Mouse (Mus musculus) embryo, embryonic 11 days (tissue): ENCODE data around the gene Fhl2.
A peak's percentile ranks its signal among the peaks of the same experiment; 100 is the strongest.

Source experiments
- DNase-seq: peaks from one replicate; pipeline ENCODE4 v3.0.0-alpha.2; 2015

The Fhl2 gene

DNA sequence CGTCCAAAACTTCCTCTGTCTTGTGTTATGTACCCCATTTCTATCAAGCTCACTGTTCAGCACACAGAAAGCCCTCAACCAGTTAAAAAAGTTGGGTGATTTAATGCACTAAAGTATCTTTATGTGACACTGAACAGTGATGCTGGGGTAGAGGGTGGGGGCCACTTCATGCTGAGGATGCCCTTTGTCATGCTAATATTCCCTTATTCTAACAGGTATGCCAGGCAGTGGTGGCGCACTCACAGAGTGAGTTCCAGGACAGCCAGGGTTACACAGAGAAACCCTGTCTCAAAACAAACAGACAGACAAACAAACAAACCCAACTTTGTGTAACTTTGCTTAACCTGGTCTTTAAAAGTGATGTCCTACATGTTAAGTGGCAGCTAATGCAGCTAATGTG lies 102.6 kb downstream of the Fhl2 start:
- DNase-seq, result no peak

DNA sequence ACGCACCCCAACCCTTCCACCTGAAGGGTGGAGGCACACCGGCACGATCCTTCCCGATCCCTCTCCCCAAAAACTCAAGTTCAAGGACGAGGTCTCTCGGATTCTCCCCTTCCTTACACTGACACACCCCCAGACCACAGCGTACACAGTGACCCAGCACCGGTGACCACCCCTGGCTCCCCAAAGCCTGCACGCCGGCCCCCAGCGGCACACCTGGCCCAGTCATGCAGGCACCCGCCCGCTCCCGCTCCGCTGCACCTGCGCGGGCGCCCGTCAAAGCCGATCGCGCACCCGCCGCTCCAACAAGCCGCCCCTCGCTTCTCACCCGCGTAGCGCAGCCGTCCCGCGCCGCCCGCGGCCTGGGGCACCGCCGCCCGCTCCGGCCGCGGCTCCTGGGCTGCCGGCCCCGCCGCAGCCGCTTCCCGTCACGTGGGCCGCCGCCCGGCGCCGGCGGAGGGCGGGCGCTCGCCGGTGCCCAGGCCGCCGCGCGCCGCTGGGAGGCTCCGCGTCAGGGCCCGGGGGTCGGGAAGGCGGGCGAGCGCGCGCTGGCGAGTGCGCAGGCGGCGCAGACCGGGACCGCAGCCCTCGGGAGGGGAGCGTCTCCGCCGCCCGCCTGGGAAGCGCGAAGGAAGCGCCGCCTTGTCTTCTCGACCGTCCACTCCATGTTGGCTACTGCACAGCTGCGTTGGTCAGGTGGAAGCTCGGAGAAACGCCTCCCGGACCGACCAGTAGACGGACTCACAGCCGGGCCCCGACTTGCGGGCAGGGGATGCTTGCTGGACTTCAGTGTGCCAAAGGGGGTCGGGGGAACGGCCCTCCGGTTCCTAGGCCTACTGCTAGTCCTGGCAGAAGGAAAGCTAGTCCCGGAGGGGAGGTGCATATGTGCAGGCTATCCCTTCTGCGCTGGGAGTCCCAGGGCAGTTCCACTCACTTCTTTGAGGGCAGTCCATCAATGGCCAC lies 104.4 kb downstream of the Fhl2 start:
- peak; percentile 84 for DNase-seq

DNA sequence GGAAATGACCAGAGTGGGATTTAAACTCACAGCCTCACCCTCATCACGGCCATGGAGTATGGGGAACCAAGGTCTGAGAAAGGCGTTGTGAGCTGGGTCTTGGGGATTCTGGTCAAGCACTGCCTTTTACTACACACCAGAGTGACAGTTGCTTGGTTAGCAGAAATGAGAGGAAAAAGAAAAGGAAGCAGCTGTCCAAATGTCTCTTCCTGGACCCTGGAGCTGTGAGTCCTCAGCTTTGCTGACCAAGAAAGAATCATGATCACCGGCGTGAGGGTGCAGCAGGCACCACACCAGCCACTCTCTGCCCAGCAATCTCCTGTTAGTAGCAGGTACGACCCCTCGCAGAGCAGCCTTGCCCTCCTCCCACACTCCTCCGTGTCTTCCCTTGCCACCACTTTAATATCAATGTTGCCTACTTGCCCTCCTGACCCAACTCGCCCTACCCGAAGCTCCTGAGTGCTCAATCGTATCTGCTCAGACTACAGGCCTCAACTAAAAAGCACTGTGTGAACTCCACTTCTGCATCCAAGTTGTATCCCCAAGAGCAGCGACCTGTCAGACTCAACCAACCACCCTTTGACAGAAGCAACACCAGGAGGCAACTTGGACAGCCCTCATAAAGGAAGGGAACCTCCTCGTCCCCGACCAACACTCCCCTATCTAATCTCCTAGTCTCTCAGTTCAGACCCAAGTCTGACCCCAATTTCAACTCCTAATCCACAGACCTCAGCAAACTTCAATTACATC lies 105.3 kb downstream of the Fhl2 start:
- DNase-seq, result no peak

DNA sequence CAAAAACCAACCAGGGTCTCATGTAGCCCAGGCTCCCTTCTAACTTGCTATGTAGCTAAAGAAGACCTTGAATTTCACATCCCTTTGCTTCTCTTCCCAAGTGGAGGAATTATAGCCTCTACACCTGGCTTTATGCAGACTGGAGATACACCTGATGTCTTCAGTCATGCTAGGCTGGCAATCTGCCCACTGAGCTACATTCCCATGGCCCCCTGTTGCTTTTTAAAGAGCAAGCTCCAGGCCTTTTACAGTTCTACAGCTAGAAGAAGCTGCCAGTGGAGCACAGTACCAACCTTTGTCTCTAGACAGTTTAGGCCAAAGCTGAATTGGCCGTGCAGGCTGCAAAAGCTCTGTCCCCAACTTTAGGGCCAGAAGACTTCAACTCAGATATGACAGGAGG lies 106.4 kb downstream of the Fhl2 start:
- DNase-seq, result no peak

- no peak for DNase-seq
These were observed 113.8 kb downstream of the Fhl2 start for GRCm38 (mm10) chr1:43082946-43083345.

- DNase-seq, result no peak
These were observed 118.7 kb downstream of the Fhl2 start for GRCm38 (mm10) chr1:43078124-43078523.

GRCm38 (mm10) chr1:43074791-43075190 lies 122.0 kb downstream of the Fhl2 start:
- no peak for DNase-seq
